Mouse (Mus musculus) gastrocnemius, adult 8-10 months (tissue): Measurements from ENCODE around the gene Urgcp. TPM values are rescaled to one million over a fixed set of nuclear protein-coding genes. Genes with fewer than 3 reads are reported as not detected.
"Not testable (repeated sequence)": the region's sequence is repeated elsewhere in the genome, so short reads cannot be mapped to it uniquely, and the experiment has no call there.

ENCODE experiments used
- DNase-seq, 2 experiments: peaks; one replicate each; pipeline ENCODE4 v3.0.0; 2022; ENCODE audit warnings: low spot score in 2 of 2
- total RNA-seq, 4 experiments: library from RNA; stranded (reverse); gene quantifications; 2 replicates each; pipeline ENCODE4 v1.2.4; 2022

Gene Urgcp
- 10 to 100 TPM; 46.2 to 52.2 (median 48.2) TPM for total RNA-seq

- peak; percentile 88 to 89 for DNase-seq
These were observed at the start of gene Urgcp for GRCm38 (mm10) chr11:5761820-5762632. Gene Urgcp, minus strand, starts transcription at chr11:5762376.

GRCm38 (mm10) chr11:5809487-5809886, 47.3 kb upstream of the Urgcp start:
- DNase-seq, result not testable (repeated sequence)

GRCm38 (mm10) chr11:5807956-5808355, 45.8 kb upstream of the Urgcp start:
- DNase-seq, result no peak

GRCm38 (mm10) chr11:5805711-5806110, 43.5 kb upstream of the Urgcp start:
- DNase-seq, result no peak

- no peak for DNase-seq
These were observed 42.0 kb upstream of the Urgcp start for GRCm38 (mm10) chr11:5804174-5804573.

GRCm38 (mm10) chr11:5803551-5803981, 41.4 kb upstream of the Urgcp start, which contains the start of gene Pgam2:
Gene Pgam2, minus strand, starts transcription at chr11:5803733.
- DNase-seq, result peak; percentile 71 to 80

- DNase-seq, result no peak
These were observed 40.5 kb upstream of the Urgcp start for GRCm38 (mm10) chr11:5802457-5803217.

GRCm38 (mm10) chr11:5802005-5802404, 39.8 kb upstream of the Urgcp start:
- peak; percentile 78 to 88 for DNase-seq

- no peak for DNase-seq
These were observed 39.3 kb upstream of the Urgcp start for GRCm38 (mm10) chr11:5801511-5801910.

- peak in 1 of 2 experiments; percentile 62 for DNase-seq
These were observed 37.7 kb upstream of the Urgcp start for GRCm38 (mm10) chr11:5799621-5800490.

GRCm38 (mm10) chr11:5797928-5798327, 35.8 kb upstream of the Urgcp start:
- DNase-seq, result no peak

- no peak for DNase-seq
These were observed 35.2 kb upstream of the Urgcp start for GRCm38 (mm10) chr11:5797371-5797770.

- DNase-seq, result no peak
These were observed 34.8 kb upstream of the Urgcp start for GRCm38 (mm10) chr11:5796939-5797338.

- no peak for DNase-seq
These were observed 33.5 kb upstream of the Urgcp start for GRCm38 (mm10) chr11:5795706-5796105.

- no peak for DNase-seq
These were observed 33.1 kb upstream of the Urgcp start for GRCm38 (mm10) chr11:5795290-5795689.

GRCm38 (mm10) chr11:5790431-5790830, 28.3 kb upstream of the Urgcp start:
- DNase-seq, result no peak

- DNase-seq, result no peak
These were observed 27.7 kb upstream of the Urgcp start for GRCm38 (mm10) chr11:5789754-5790333.

GRCm38 (mm10) chr11:5789071-5789753, 27.0 kb upstream of the Urgcp start:
- DNase-seq, result no peak

GRCm38 (mm10) chr11:5788056-5789014, 26.2 kb upstream of the Urgcp start, which contains the start of gene Dbnl:
Gene Dbnl, plus strand, starts transcription at chr11:5788488.
- peak; percentile 93 for DNase-seq
